Mouse (Mus musculus): ENCODE measurements around the gene Inf2. TPM values are rescaled to one million over a fixed set of nuclear protein-coding genes. Genes with fewer than 3 reads are reported as not detected.
A peak's percentile ranks its signal among the peaks of the same experiment; 100 is the strongest.

Inf2 gene
- polyA plus RNA-seq, 1 experiment from 2014 or later: 1.4 TPM

GRCm38 (mm10) chr12:112616668-112617067 lies 28.1 kb downstream of the Inf2 start:
- no peak for ATAC-seq (ENCODE audit: low FRiP score)
- no peak for DNase-seq (ENCODE audit: low spot score, missing footprints)
- Histone ChIP-seq H3K27ac (ENCODE audit: low read depth, low read length) (no peak overlapping the region), H3K27me3 (ENCODE audit: control insufficient read depth, insufficient read depth, low read length) (peaks cover 26% of the 10 kb centered on the region), H3K9ac (ENCODE audit: low read length) (no peak overlapping the region), H3K9me3 (ENCODE audit: control insufficient read depth, low read length) (no peaks in the 10 kb centered on the region), H3K4me1 (ENCODE audit: control insufficient read depth, insufficient read depth, low read length) (peaks cover 19% of the 10 kb centered on the region), H3K4me3 (ENCODE audit: low read depth, low read length) (no peak overlapping the region), H3K4me2 (no peak overlapping the region), H3K36me3 (ENCODE audit: control insufficient read depth, insufficient read depth, low read length) (no peaks in the 10 kb centered on the region)
- 51% methylated on average over 9 of the region's 9 CpGs for WGBS

GRCm38 (mm10) chr12:112617184-112617583 lies 28.6 kb downstream of the Inf2 start:
- no peak overlapping the region for H3K27ac ChIP-seq (ENCODE audit: low read depth, low read length)
- H3K36me3 ChIP-seq (ENCODE audit: control insufficient read depth, insufficient read depth, low read length): no peaks in the 10 kb centered on the region
- ATAC-seq (ENCODE audit: low FRiP score) (no peak), DNase-seq (ENCODE audit: low spot score, missing footprints) (no peak)
- no peak overlapping the region for H3K4me2 ChIP-seq
- H3K9ac ChIP-seq (ENCODE audit: low read length): no peak overlapping the region
- peaks cover 19% of the 10 kb centered on the region for H3K4me1 ChIP-seq (ENCODE audit: control insufficient read depth, insufficient read depth, low read length)
- 94% methylated on average over 11 of the region's 11 CpGs for WGBS
- no peak overlapping the region for H3K4me3 ChIP-seq (ENCODE audit: low read depth, low read length)
- no peaks in the 10 kb centered on the region for H3K9me3 ChIP-seq (ENCODE audit: control insufficient read depth, low read length)
- H3K27me3 ChIP-seq (ENCODE audit: control insufficient read depth, insufficient read depth, low read length): peaks cover 27% of the 10 kb centered on the region

- Histone ChIP-seq H3K36me3 (ENCODE audit: control insufficient read depth, insufficient read depth, low read length) (no peaks in the 10 kb centered on the region), H3K9me3 (ENCODE audit: control insufficient read depth, low read length) (no peaks in the 10 kb centered on the region), H3K4me1 (ENCODE audit: control insufficient read depth, insufficient read depth, low read length) (peaks cover 19% of the 10 kb centered on the region), H3K4me3 (ENCODE audit: low read depth, low read length) (no peak overlapping the region), H3K27me3 (ENCODE audit: control insufficient read depth, insufficient read depth, low read length) (peaks cover 27% of the 10 kb centered on the region), H3K9ac (ENCODE audit: low read length) (no peak overlapping the region), H3K27ac (ENCODE audit: low read depth, low read length) (no peak overlapping the region), H3K4me2 (no peak overlapping the region)
- 9% methylated on average over 8 of the region's 8 CpGs for WGBS
- peak; percentile 93 for DNase-seq (ENCODE audit: low spot score, missing footprints)
- ATAC-seq (ENCODE audit: low FRiP score): peak; percentile 74
Measured at GRCm38 (mm10) chr12:112617898-112618380, 29.4 kb downstream of the Inf2 start.

GRCm38 (mm10) chr12:112618981-112619685 lies 30.5 kb downstream of the Inf2 start:
- H3K36me3 ChIP-seq (ENCODE audit: control insufficient read depth, insufficient read depth, low read length): no peaks in the 10 kb centered on the region
- DNase-seq (ENCODE audit: low spot score, missing footprints) (peak; percentile 91), ATAC-seq (ENCODE audit: low FRiP score) (no peak)
- peak overlapping the region; percentile 95 for H3K4me2 ChIP-seq
- H3K9me3 ChIP-seq (ENCODE audit: control insufficient read depth, low read length): no peaks in the 10 kb centered on the region
- H3K27me3 ChIP-seq (ENCODE audit: control insufficient read depth, insufficient read depth, low read length): peaks cover 27% of the 10 kb centered on the region
- no peak overlapping the region for H3K27ac ChIP-seq (ENCODE audit: low read depth, low read length)
- whole genome bisulfite sequencing: 25% methylated on average over 13 of the region's 13 CpGs
- peaks cover 19% of the 10 kb centered on the region for H3K4me1 ChIP-seq (ENCODE audit: control insufficient read depth, insufficient read depth, low read length)
- peak overlapping the region; percentile 43 for H3K4me3 ChIP-seq (ENCODE audit: low read depth, low read length)
- peak overlapping the region; percentile 72 for H3K9ac ChIP-seq (ENCODE audit: low read length)

- H3K9ac ChIP-seq (ENCODE audit: low read length): peak within 1 kb of the TSS; percentile 72
- H3K4me3 ChIP-seq (ENCODE audit: low read depth, low read length): peak within 1 kb of the TSS; percentile 43
- ATAC-seq (ENCODE audit: low FRiP score): peak; percentile 45
- no peaks in the 10 kb centered on the region for H3K9me3 ChIP-seq (ENCODE audit: control insufficient read depth, low read length)
- H3K27me3 ChIP-seq (ENCODE audit: control insufficient read depth, insufficient read depth, low read length): peaks cover 27% of the 10 kb centered on the region
- peaks cover 19% of the 10 kb centered on the region for H3K4me1 ChIP-seq (ENCODE audit: control insufficient read depth, insufficient read depth, low read length)
- no peaks in the 10 kb centered on the region for H3K36me3 ChIP-seq (ENCODE audit: control insufficient read depth, insufficient read depth, low read length)
- DNase-seq (ENCODE audit: low spot score, missing footprints): peak; percentile 91
- WGBS: under 1% methylated on average over 55 of the region's 56 CpGs
- H3K4me2 ChIP-seq: peak within 1 kb of the TSS; percentile 95
- no peak within 1 kb of the TSS for H3K27ac ChIP-seq (ENCODE audit: low read depth, low read length)
Measured at GRCm38 (mm10) chr12:112619686-112620353, 31.2 kb downstream of the Inf2 start, which contains the start of gene Adssl1. Gene Adssl1, plus strand, starts transcription at chr12:112620045.

GRCm38 (mm10) chr12:112620354-112621061 lies 31.9 kb downstream of the Inf2 start:
- 12% methylated on average over 16 of the region's 16 CpGs for WGBS
- H3K27ac ChIP-seq (ENCODE audit: low read depth, low read length): no peak overlapping the region
- H3K4me1 ChIP-seq (ENCODE audit: control insufficient read depth, insufficient read depth, low read length): peaks cover 19% of the 10 kb centered on the region
- H3K9me3 ChIP-seq (ENCODE audit: control insufficient read depth, low read length): no peaks in the 10 kb centered on the region
- H3K36me3 ChIP-seq (ENCODE audit: control insufficient read depth, insufficient read depth, low read length): no peaks in the 10 kb centered on the region
- ATAC-seq (ENCODE audit: low FRiP score) (no peak), DNase-seq (ENCODE audit: low spot score, missing footprints) (peak; percentile 91)
- peaks cover 27% of the 10 kb centered on the region for H3K27me3 ChIP-seq (ENCODE audit: control insufficient read depth, insufficient read depth, low read length)
- H3K4me3 ChIP-seq (ENCODE audit: low read depth, low read length): peak overlapping the region; percentile 43
- peak overlapping the region; percentile 72 for H3K9ac ChIP-seq (ENCODE audit: low read length)
- H3K4me2 ChIP-seq: peak overlapping the region; percentile 95

- ATAC-seq (ENCODE audit: low FRiP score) (no peak), DNase-seq (ENCODE audit: low spot score, missing footprints) (no peak)
- Histone ChIP-seq H3K9me3 (ENCODE audit: control insufficient read depth, low read length) (no peaks in the 10 kb centered on the region), H3K4me2 (no peak overlapping the region), H3K27ac (ENCODE audit: low read depth, low read length) (no peak overlapping the region), H3K4me1 (ENCODE audit: control insufficient read depth, insufficient read depth, low read length) (peaks cover 19% of the 10 kb centered on the region), H3K27me3 (ENCODE audit: control insufficient read depth, insufficient read depth, low read length) (peaks cover 27% of the 10 kb centered on the region), H3K4me3 (ENCODE audit: low read depth, low read length) (no peak overlapping the region), H3K36me3 (ENCODE audit: control insufficient read depth, insufficient read depth, low read length) (no peaks in the 10 kb centered on the region), H3K9ac (ENCODE audit: low read length) (no peak overlapping the region)
- 83% methylated on average over 3 of the region's 3 CpGs for WGBS
Measured at GRCm38 (mm10) chr12:112621900-112622299, 33.3 kb downstream of the Inf2 start.

GRCm38 (mm10) chr12:112623742-112624141 lies 35.2 kb downstream of the Inf2 start:
- ATAC-seq (ENCODE audit: low FRiP score) (peak; percentile 37), DNase-seq (ENCODE audit: low spot score, missing footprints) (no peak)
- WGBS: 19% methylated on average over 2 of the region's 2 CpGs
- H3K9me3 ChIP-seq (ENCODE audit: control insufficient read depth, low read length): no peaks in the 10 kb centered on the region
- no peak overlapping the region for H3K4me3 ChIP-seq (ENCODE audit: low read depth, low read length)
- no peak overlapping the region for H3K9ac ChIP-seq (ENCODE audit: low read length)
- peaks cover 25% of the 10 kb centered on the region for H3K27me3 ChIP-seq (ENCODE audit: control insufficient read depth, insufficient read depth, low read length)
- H3K36me3 ChIP-seq (ENCODE audit: control insufficient read depth, insufficient read depth, low read length): no peaks in the 10 kb centered on the region
- peaks cover 17% of the 10 kb centered on the region for H3K4me1 ChIP-seq (ENCODE audit: control insufficient read depth, insufficient read depth, low read length)
- no peak overlapping the region for H3K27ac ChIP-seq (ENCODE audit: low read depth, low read length)
- H3K4me2 ChIP-seq: no peak overlapping the region
